Mouse (Mus musculus) heart, adult 8-10 months (tissue): Measurements from ENCODE around the gene Ampd3. TPM values are rescaled to one million over a fixed set of nuclear protein-coding genes. Genes with fewer than 3 reads are reported as not detected.

Experiments
- DNase-seq: peaks from one replicate; pipeline ENCODE4 v3.0.0; 2022; ENCODE audit warnings: low spot score
- total RNA-seq, 4 experiments: library from RNA; stranded (reverse); gene quantifications; 2 replicates each; pipeline ENCODE4 v1.2.4; 2022

The Ampd3 gene
- 10 to 100 TPM; 28.4 to 42.8 (median 34.3) TPM for total RNA-seq

GRCm38 (mm10) chr7:110768001-110768400, at the start of gene Ampd3:
Gene Ampd3, plus strand, starts transcription at chr7:110768206.
- DNase-seq: no peak

- no peak for DNase-seq
Measured at GRCm38 (mm10) chr7:110718505-110718904, 49.5 kb upstream of the Ampd3 start.

- no peak for DNase-seq
Measured at GRCm38 (mm10) chr7:110719857-110720256, 48.1 kb upstream of the Ampd3 start.

- no peak for DNase-seq
Measured at GRCm38 (mm10) chr7:110722183-110722582, 45.8 kb upstream of the Ampd3 start.

- peak; percentile 69 for DNase-seq
Measured at GRCm38 (mm10) chr7:110727049-110727448, 41.0 kb upstream of the Ampd3 start.

GRCm38 (mm10) chr7:110728876-110729275, 39.1 kb upstream of the Ampd3 start:
- DNase-seq: no peak

GRCm38 (mm10) chr7:110729295-110729694, 38.7 kb upstream of the Ampd3 start:
- no peak for DNase-seq

- DNase-seq: no peak
Measured at GRCm38 (mm10) chr7:110731091-110731967, 36.7 kb upstream of the Ampd3 start.

GRCm38 (mm10) chr7:110732001-110732632, 35.9 kb upstream of the Ampd3 start:
- DNase-seq: no peak

GRCm38 (mm10) chr7:110736914-110737313, 31.1 kb upstream of the Ampd3 start:
- DNase-seq: no peak

- no peak for DNase-seq
Measured at GRCm38 (mm10) chr7:110739764-110740163, 28.2 kb upstream of the Ampd3 start.

GRCm38 (mm10) chr7:110740188-110740587, 27.8 kb upstream of the Ampd3 start:
- no peak for DNase-seq

- no peak for DNase-seq
Measured at GRCm38 (mm10) chr7:110742022-110742421, 26.0 kb upstream of the Ampd3 start.

GRCm38 (mm10) chr7:110746087-110746562, 21.9 kb upstream of the Ampd3 start:
- DNase-seq: no peak

- DNase-seq: no peak
Measured at GRCm38 (mm10) chr7:110746809-110747208, 21.2 kb upstream of the Ampd3 start.

- DNase-seq: no peak
Measured at GRCm38 (mm10) chr7:110750834-110751233, 17.2 kb upstream of the Ampd3 start.

GRCm38 (mm10) chr7:110751634-110752033, 16.4 kb upstream of the Ampd3 start:
- no peak for DNase-seq

GRCm38 (mm10) chr7:110753310-110753709, 14.7 kb upstream of the Ampd3 start:
- no peak for DNase-seq

GRCm38 (mm10) chr7:110753926-110754330, 14.1 kb upstream of the Ampd3 start:
- DNase-seq: peak; percentile 32

- DNase-seq: no peak
Measured at GRCm38 (mm10) chr7:110756440-110756839, 11.6 kb upstream of the Ampd3 start.

GRCm38 (mm10) chr7:110762605-110763180, 5.3 kb upstream of the Ampd3 start:
- DNase-seq: no peak

- no peak for DNase-seq
Measured at GRCm38 (mm10) chr7:110768451-110769064, 552 bp downstream of the Ampd3 start.
